Mouse (Mus musculus): ENCODE measurements at regions not wholly inside any gene's neighbourhood (a gene's known extent, or its start where the extent isn't known, plus 50 kb on each side); places are given as distances from the start of the nearest gene placed in this dataset.
"Not testable (repeated sequence)": the region's sequence is repeated elsewhere in the genome, so short reads cannot be mapped to it uniquely, and the experiment has no call there.

DNA sequence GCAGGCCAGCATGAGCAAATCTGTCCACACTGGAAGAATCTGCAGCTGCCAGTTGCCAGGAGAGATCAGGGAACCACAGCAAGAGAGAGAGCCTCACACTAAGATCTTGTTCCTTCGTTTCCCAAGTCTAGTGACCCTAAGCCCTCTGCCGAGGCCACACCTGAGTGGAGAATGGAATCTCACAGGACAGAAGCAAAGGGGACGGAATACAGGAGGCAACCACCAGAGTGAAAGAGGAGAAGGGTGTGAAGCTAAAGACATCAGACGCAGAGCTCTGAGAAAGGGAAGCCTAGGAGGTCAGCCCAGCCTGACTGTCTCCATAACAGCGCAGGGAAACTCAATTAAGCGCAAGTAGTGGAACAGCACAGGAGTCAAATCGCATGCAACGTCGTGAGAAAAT, 75.0 kb downstream of the Suds3 start:
- no peak overlapping the region for H3K4me2 ChIP-seq
- DNase-seq (no peak), ATAC-seq (ENCODE audit: low read depth) (no peak)
- H3K4me1 ChIP-seq (replicated peaks), result no peaks in the 10 kb centered on the region
- no peaks in the 10 kb centered on the region for H3K27me3 ChIP-seq
- no peak overlapping the region for H3K27ac ChIP-seq
- peaks cover under 1% of the 10 kb centered on the region; the same call in 1 of the 2 replicates for H3K9me3 ChIP-seq (replicated peaks)
- H3K9ac ChIP-seq, result no peak overlapping the region
- H3K36me3 ChIP-seq, result no peaks in the 10 kb centered on the region
- no peak overlapping the region for H3K4me3 ChIP-seq (replicated peaks)
- WGBS (ENCODE audit: insufficient replicate concordance), result 66% methylated on average over 9 of the region's 9 CpGs

DNA sequence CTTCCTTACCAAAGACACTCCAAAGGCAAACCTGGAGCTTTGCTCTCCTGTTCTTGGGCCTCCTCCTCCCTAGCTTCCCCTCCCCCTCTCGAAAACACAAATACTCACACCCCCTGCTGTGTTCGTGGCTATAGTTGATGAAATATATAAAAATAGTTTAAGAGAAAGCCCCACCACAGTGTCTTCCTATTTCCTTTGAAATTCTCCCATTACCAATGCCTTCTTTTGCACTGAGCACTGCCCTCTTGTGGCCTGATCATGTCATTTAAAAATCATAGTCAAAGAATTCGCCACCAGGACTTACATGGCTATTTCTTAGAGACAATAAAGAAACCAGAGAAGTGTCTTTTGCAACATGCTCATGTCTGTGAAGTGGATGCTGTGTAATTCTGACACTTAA, 78.7 kb downstream of the Suds3 start:
- no peak overlapping the region for H3K4me3 ChIP-seq (replicated peaks)
- no peak for DNase-seq

DNA sequence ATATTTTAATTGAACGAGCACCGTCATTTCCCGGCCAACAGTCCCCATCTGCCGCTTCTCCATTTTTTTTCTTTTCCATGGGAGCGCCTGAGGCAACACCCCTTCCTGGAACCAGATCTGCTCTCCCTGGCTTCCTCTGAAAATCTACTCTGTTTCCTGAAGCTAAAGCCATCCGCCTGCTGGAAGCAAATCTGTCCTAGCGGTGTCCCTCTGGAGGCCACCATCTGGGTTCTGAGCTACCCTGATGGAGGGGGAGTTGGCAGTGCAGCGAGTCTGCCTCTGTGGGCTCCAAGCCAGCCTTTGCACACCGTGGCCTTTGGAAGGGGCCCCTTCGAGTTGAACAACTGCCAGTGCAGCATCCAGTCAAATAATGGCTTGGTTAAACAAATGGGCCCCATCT, 83.8 kb downstream of the Suds3 start:
- no peak for ATAC-seq (ENCODE audit: low read depth)
- H3K9me3 ChIP-seq (replicated peaks), result 0 out of 2 replicates have a peak, but pooled peaks cover 12% of the 10 kb centered on the region
- H3K4me2 ChIP-seq, result no peak overlapping the region
- no peak overlapping the region for H3K9ac ChIP-seq
- no peaks in the 10 kb centered on the region for H3K36me3 ChIP-seq
- no peaks in the 10 kb centered on the region for H3K4me1 ChIP-seq (replicated peaks)
- DNase-seq, result no peak
- 65% methylated on average over 10 of the region's 10 CpGs for WGBS (ENCODE audit: insufficient replicate concordance)
- H3K27me3 ChIP-seq, result no peaks in the 10 kb centered on the region
- no peak overlapping the region for H3K27ac ChIP-seq
- H3K4me3 ChIP-seq (replicated peaks), result no peak overlapping the region

More for the DNA sequence above, 78.7 kb downstream of the Suds3 start:
- H3K27me3 ChIP-seq, result no peaks in the 10 kb centered on the region
- WGBS (ENCODE audit: insufficient replicate concordance), result 20% methylated on average over 3 of the region's 3 CpGs
- no peaks in the 10 kb centered on the region for H3K4me1 ChIP-seq (replicated peaks)
- no peak overlapping the region for H3K4me2 ChIP-seq
- H3K9ac ChIP-seq, result no peak overlapping the region
- ATAC-seq (ENCODE audit: low read depth), result no peak
- H3K9me3 ChIP-seq (replicated peaks), result 0 out of 2 replicates have a peak, but pooled peaks cover 4% of the 10 kb centered on the region
- no peaks in the 10 kb centered on the region for H3K36me3 ChIP-seq
- H3K27ac ChIP-seq, result no peak overlapping the region

DNA sequence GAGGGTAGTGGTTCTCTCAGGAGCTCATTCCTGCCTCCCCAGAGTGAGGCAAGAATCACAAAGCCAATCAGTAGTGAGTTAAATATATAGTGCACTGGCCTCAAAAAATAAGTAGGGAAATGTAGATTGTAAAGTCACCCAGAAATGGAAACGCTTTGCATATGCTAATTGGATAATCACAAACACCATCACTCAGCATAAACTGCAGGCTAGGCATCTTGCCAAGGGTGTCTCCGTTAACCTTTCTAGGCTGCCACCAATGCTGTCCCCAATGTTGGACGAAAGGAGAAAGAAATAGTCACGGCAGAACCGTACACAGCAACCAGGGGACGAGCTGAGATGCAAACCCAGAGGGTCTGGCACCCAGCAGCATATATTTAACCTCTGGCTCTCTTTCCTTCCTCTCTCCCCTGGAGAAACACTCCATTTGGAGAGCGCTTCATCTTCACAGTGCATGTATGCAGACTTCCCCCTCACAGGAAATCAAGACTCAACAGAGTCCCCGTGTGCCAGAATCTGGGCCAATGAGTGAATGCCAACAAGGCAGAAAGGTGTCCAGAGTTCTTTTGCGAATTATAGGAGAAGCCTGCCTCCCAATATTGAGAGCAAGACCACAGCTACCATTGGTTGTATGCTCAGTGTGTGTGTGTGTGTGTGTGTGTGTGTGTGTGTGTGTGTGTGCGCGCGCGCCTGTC, 90.1 kb downstream of the Suds3 start:
- no peak for ATAC-seq (ENCODE audit: low read depth)
- Histone ChIP-seq H3K4me2 (no peak overlapping the region), H3K27ac (no peak overlapping the region), H3K4me3 (replicated peaks) (no peak overlapping the region), H3K9me3 (replicated peaks) (0 out of 2 replicates have a peak, but pooled peaks cover 12% of the 10 kb centered on the region), H3K27me3 (no peaks in the 10 kb centered on the region), H3K9ac (no peak overlapping the region), H3K4me1 (replicated peaks) (no peaks in the 10 kb centered on the region), H3K36me3 (no peaks in the 10 kb centered on the region)
- no peak for DNase-seq
- WGBS (ENCODE audit: insufficient replicate concordance), result 77% methylated on average over 13 of the region's 13 CpGs

DNA sequence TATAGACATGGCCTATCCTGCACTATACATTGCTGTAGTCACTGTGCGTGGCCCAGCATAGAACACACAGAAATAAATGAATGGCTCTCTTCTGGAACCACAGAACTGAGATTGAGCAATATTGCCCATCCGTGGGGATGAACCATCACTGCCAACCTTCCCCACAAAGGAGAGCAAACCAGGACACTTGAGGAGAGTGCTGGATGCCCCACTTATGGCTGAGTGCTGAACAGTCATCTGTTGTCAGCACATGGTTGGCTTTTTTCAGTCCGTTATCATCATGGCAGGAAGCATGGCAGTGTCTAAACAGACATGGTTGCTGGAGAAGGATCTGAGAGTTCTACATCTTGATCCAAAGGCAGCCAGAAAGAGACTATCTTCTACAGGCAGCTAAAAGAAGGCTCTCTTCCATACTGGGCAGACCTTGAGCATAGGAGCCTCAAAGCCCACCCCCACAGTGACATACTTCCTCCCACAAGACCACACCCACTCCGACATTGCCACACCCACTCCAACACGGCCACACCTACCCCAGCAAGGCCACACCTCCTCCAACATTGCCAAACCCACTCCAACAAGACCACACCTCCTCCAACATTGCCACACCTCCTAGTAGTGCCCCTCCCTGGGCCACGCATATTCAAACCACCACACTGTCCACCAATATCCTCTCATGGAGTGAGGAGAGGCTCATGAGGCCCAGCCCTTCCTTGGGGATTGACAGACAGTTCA, 97.3 kb downstream of the Suds3 start:
- no peak overlapping the region for H3K4me2 ChIP-seq
- H3K9me3 ChIP-seq (replicated peaks), result peaks cover 11% of the 10 kb centered on the region; the same call in 1 of the 2 replicates
- no peaks in the 10 kb centered on the region for H3K36me3 ChIP-seq
- no peak overlapping the region for H3K9ac ChIP-seq
- ATAC-seq (ENCODE audit: low read depth) (no peak), DNase-seq (no peak)
- H3K4me3 ChIP-seq (replicated peaks), result no peak overlapping the region
- H3K27me3 ChIP-seq, result no peaks in the 10 kb centered on the region
- no peak overlapping the region for H3K27ac ChIP-seq
- 56% methylated on average over 6 of the region's 6 CpGs for WGBS (ENCODE audit: insufficient replicate concordance)
- H3K4me1 ChIP-seq (replicated peaks), result no peaks in the 10 kb centered on the region

DNA sequence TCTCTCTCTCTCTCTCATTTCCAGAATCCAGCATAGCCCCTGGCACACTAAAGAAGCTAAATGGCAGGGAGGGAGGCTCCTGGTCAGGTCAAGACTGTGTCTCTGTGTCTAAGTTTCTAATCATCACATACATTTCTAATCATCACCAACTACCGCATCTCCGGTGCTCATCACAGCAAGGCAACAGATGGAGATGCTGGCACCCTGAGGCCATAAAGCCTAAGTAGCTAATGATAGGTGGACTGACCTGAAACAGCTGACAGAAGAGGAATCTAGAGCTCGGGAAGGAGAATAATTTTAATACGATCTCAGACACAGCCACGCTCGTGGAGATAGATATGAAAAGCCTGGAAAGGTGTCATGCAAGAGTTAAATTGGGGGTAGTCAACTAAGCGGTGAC, 104.8 kb downstream of the Suds3 start:
- H3K9ac ChIP-seq, result no peak overlapping the region
- H3K27ac ChIP-seq, result no peak overlapping the region
- 77% methylated on average over 7 of the region's 7 CpGs for WGBS (ENCODE audit: insufficient replicate concordance)
- no peak overlapping the region for H3K4me2 ChIP-seq
- H3K9me3 ChIP-seq (replicated peaks), result peaks cover 6% of the 10 kb centered on the region; the same call in 1 of the 2 replicates
- H3K36me3 ChIP-seq, result no peaks in the 10 kb centered on the region
- DNase-seq (no peak), ATAC-seq (ENCODE audit: low read depth) (no peak)
- H3K4me1 ChIP-seq (replicated peaks), result no peaks in the 10 kb centered on the region
- no peaks in the 10 kb centered on the region for H3K27me3 ChIP-seq
- no peak overlapping the region for H3K4me3 ChIP-seq (replicated peaks)

DNA sequence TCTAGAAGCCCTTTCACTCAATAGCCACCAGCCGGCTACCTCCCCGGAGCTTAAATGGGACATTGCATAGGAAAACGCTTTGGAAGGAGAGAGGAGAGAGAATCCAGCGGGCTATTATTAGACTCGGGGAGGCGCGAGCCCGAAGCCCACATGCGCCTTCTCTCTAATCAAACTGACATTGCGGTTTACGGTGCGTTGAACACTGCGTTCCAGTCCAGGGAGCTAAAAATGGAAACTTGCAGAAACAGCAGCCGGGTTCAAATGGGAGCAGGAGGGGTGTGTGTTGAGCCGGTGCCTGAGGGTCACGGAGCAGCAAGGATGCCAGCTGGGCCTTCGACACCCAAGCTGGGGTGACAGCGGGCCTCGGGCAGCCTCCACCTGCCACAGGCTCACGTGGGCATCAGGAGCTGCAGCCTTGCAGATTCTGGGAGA, 115.1 kb downstream of the Suds3 start:
- 74% methylated on average over 20 of the region's 20 CpGs for WGBS (ENCODE audit: insufficient replicate concordance)
- no peak for ATAC-seq (ENCODE audit: low read depth)
- Histone ChIP-seq H3K36me3 (no peaks in the 10 kb centered on the region), H3K27me3 (no peaks in the 10 kb centered on the region), H3K4me2 (no peak overlapping the region), H3K27ac (no peak overlapping the region), H3K9ac (no peak overlapping the region), H3K4me1 (replicated peaks) (no peaks in the 10 kb centered on the region), H3K4me3 (replicated peaks) (no peak overlapping the region), H3K9me3 (replicated peaks) (peaks cover 37% of the 10 kb centered on the region)
- DNase-seq, result no peak

DNA sequence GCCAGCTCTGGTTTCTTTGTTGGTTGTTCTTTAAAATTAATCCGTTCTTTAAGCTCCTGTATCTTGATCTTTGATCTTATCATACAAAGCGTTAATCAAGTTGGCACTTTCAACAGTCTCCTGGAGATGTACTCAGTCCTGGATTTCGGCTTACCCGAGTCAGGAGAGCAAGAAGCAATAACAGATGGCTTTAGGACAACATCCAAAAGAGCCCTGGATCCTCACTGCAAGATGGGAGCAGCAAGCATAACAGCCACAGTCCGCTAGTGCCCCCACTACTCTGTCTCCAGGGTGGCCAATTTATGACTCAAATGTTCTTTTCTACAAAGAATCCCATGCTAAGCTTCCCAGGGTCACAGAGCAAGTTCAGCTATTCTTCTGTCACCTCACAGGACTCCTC, 121.4 kb downstream of the Suds3 start:
- no peak overlapping the region for H3K27ac ChIP-seq
- no peak overlapping the region for H3K4me2 ChIP-seq
- H3K4me3 ChIP-seq (replicated peaks), result no peak overlapping the region
- H3K4me1 ChIP-seq (replicated peaks), result no peaks in the 10 kb centered on the region
- no peaks in the 10 kb centered on the region for H3K27me3 ChIP-seq
- H3K9ac ChIP-seq, result no peak overlapping the region
- WGBS (ENCODE audit: insufficient replicate concordance), result 52% methylated on average over 5 of the region's 5 CpGs
- H3K9me3 ChIP-seq (replicated peaks), result peaks cover 10% of the 10 kb centered on the region; the same call in 1 of the 2 replicates
- ATAC-seq (ENCODE audit: low read depth) (no peak), DNase-seq (no peak)
- no peaks in the 10 kb centered on the region for H3K36me3 ChIP-seq

DNA sequence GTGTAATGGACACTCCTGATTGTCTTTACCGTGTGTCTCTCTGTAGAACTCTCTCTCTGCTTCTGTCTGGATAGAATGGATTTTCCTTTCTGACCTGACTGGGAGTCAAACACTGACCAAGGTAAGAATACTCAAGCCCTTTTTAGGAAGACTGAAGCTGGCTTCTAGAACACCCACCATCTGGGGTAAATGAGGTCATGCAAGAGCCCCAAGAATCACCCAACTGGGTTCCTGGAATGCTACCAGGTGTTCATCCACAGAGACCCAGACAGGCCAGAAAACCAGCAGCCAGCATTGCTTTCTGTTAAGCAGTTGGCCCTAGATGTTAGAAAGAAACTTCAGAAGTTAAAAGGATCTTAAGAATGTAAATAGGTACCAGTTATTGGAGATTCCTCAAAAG, 122.2 kb downstream of the Suds3 start:
- no peak overlapping the region for H3K4me3 ChIP-seq (replicated peaks)
- peaks cover 9% of the 10 kb centered on the region; the same call in 1 of the 2 replicates for H3K9me3 ChIP-seq (replicated peaks)
- no peak for ATAC-seq (ENCODE audit: low read depth)
- 55% methylated on average over 1 of the region's 1 CpGs for WGBS (ENCODE audit: insufficient replicate concordance)
- no peak for DNase-seq
- H3K27ac ChIP-seq, result no peak overlapping the region
- no peak overlapping the region for H3K4me2 ChIP-seq
- H3K9ac ChIP-seq, result no peak overlapping the region
- no peaks in the 10 kb centered on the region for H3K27me3 ChIP-seq
- no peaks in the 10 kb centered on the region for H3K4me1 ChIP-seq (replicated peaks)
- H3K36me3 ChIP-seq, result no peaks in the 10 kb centered on the region

DNA sequence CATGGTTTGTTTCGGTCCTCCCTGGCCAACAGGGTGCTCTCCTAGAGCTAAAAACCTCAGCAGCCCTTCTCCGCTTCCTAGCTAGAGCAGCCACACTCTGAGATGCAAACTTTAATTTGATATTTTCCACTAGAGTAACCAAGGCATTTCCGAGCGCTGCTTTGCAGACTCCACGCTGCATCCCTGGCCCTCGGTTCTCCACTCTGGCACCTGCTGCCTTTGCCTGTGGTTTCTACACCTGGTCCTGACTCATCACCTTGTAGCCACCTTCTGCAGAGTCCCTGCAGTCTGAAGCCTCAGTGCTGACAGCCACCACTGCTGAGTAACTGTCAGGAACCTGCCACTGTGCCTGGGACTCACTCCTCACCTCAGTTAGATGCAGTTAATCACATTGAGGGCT, 124.5 kb downstream of the Suds3 start:
- Histone ChIP-seq H3K4me2 (no peak overlapping the region), H3K4me1 (replicated peaks) (no peaks in the 10 kb centered on the region), H3K9me3 (replicated peaks) (peaks cover 11% of the 10 kb centered on the region), H3K4me3 (replicated peaks) (no peak overlapping the region), H3K9ac (no peak overlapping the region), H3K27ac (no peak overlapping the region), H3K36me3 (no peaks in the 10 kb centered on the region), H3K27me3 (no peaks in the 10 kb centered on the region)
- 74% methylated on average over 6 of the region's 6 CpGs for WGBS (ENCODE audit: insufficient replicate concordance)
- DNase-seq (no peak), ATAC-seq (ENCODE audit: low read depth) (no peak)

DNA sequence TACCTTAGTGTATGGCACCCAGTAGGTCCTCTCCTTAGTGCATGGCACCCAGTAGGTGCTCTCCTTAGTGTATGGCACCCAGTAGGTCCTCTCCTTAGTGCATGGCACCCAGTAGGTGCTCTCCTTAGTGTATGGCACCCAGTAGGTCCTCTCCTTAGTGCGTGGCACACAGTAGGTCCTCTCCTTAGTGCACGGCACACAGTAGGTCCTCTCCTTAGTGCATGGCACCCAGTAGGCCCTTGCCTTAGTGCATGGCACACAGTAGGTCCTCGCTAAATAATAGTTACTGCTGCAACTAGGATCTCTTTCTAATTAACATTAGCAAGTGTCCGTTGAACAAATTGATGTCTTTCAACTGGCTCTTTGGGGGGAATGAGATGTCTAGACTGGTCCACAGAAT, 144.4 kb downstream of the Suds3 start:
- not testable (repeated sequence) for DNase-seq; H3K4me2 ChIP-seq; H3K27ac ChIP-seq; H3K4me1 ChIP-seq (replicated peaks); ATAC-seq (ENCODE audit: low read depth); H3K9ac ChIP-seq; H3K27me3 ChIP-seq; H3K4me3 ChIP-seq (replicated peaks); H3K36me3 ChIP-seq
- WGBS (ENCODE audit: insufficient replicate concordance), result 65% methylated on average over 4 of the region's 4 CpGs
- peaks cover 15% of the 10 kb centered on the region for H3K9me3 ChIP-seq (replicated peaks)

DNA sequence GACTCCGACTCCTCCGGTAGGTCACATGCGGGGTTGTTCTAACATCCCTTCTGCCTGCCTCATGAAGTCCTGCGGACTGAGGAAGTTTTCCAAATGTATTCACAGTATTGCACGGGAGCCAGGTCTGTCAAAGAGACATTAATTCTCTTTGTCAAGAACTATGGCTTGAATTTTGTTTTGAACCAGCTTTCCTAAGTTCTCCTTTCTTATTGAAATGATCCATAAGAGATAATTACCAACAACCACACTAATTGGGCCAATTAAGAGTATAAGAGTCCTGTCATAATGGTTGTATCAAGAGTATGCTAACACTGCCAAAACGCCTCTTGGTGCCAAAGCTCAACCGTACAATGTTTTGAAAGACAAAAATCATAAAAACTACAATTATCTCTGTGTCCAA, 151.7 kb downstream of the Suds3 start:
- no peak for ATAC-seq (ENCODE audit: low read depth)
- H3K27me3 ChIP-seq, result no peaks in the 10 kb centered on the region
- peaks cover 21% of the 10 kb centered on the region for H3K9me3 ChIP-seq (replicated peaks)
- WGBS (ENCODE audit: insufficient replicate concordance), result 74% methylated on average over 7 of the region's 7 CpGs
- no peaks in the 10 kb centered on the region for H3K4me1 ChIP-seq (replicated peaks)
- no peak overlapping the region for H3K27ac ChIP-seq
- H3K4me2 ChIP-seq, result no peak overlapping the region
- no peak overlapping the region for H3K4me3 ChIP-seq (replicated peaks)
- DNase-seq, result no peak
- no peaks in the 10 kb centered on the region for H3K36me3 ChIP-seq
- no peak overlapping the region for H3K9ac ChIP-seq
